Mouse (Mus musculus) c-Kit-positive CD71-positive TER-119-negative erythroid progenitor cells, embryonic 14.5 days (primary cell): ENCODE measurements around the gene Ppie.
"Not testable (repeated sequence)": the region's sequence is repeated elsewhere in the genome, so short reads cannot be mapped to it uniquely, and the experiment has no call there.

Experiments
- DNase-seq: peaks from one replicate; pipeline ENCODE4 v3.0.0-alpha.2; 2013; ENCODE audit warnings: low read depth

Ppie gene

GRCm38 (mm10) chr4:123114651-123115050, 25.1 kb downstream of the Ppie start:
- DNase-seq: not testable (repeated sequence)

- no peak for DNase-seq
Observed at GRCm38 (mm10) chr4:123112216-123112764, 27.5 kb downstream of the Ppie start.

DNA sequence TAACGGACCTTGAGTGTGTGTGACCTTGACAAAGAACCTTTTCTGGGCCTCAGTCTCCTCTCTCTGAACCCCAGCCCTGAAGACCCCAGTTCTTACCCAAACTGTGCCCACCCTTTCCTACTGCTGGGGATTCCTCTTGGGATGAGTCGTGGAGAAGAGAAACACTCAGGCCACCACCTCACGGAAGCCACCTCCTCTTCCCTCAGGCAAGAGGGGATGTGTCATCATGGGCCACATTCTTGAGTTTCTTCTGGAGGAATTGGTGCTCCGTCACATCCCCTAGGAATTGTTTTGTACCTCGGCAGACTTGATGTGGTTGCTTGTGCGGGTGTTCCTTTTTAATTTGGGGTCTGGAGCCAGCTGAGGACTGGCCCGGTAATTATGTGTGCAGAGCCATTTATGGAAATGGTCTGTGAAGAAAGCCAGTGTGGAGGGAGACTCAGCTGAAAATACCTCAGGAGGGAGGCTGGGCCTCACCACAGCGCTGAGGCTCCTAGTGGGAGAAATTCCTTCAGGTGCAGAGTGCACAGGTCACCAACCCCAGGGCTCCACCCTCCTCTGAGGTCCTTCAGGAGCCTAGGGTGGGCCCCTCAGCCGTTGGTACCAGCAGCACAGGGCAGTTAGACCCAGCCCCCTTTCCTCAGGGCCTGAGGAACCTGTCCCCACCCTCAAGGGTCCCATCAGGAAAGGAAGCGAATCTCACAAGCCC, 28.3 kb downstream of the Ppie start:
- not testable (repeated sequence) for DNase-seq

GRCm38 (mm10) chr4:123110751-123111150, 29.0 kb downstream of the Ppie start:
- no peak for DNase-seq

- DNase-seq: no peak
Observed at GRCm38 (mm10) chr4:123108056-123108455, 31.7 kb downstream of the Ppie start.

- DNase-seq: no peak
Observed at GRCm38 (mm10) chr4:123106864-123107263, 32.9 kb downstream of the Ppie start.

- DNase-seq: not testable (repeated sequence)
Observed at GRCm38 (mm10) chr4:123105929-123106328, 33.8 kb downstream of the Ppie start.

GRCm38 (mm10) chr4:123105451-123105790, 34.3 kb downstream of the Ppie start:
- DNase-seq: no peak

- DNase-seq: no peak
Observed at GRCm38 (mm10) chr4:123104651-123105450, 34.9 kb downstream of the Ppie start, which contains the start of gene Bmp8b. Bmp8b (plus strand) TSS chr4:123105165.

DNA sequence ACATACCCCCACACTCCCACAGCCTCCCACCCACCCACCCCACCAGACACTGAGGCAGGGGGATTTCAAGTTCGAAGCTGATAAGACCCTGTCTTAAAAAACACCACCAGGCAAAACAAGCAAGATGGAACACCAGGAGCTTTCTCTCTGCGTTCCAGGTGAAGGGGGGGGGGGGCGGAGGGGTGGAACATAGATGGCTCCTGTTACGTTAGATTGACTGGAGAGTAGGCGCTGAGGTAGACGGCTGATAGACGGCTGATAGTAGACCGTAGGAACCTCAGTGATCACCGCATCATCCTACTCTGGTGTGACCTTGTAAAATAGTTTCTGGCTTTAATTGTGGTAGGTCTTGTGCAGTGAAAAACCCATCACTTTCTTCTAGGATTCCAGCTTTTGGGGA, 45.9 kb downstream of the Ppie start:
- no peak for DNase-seq

DNA sequence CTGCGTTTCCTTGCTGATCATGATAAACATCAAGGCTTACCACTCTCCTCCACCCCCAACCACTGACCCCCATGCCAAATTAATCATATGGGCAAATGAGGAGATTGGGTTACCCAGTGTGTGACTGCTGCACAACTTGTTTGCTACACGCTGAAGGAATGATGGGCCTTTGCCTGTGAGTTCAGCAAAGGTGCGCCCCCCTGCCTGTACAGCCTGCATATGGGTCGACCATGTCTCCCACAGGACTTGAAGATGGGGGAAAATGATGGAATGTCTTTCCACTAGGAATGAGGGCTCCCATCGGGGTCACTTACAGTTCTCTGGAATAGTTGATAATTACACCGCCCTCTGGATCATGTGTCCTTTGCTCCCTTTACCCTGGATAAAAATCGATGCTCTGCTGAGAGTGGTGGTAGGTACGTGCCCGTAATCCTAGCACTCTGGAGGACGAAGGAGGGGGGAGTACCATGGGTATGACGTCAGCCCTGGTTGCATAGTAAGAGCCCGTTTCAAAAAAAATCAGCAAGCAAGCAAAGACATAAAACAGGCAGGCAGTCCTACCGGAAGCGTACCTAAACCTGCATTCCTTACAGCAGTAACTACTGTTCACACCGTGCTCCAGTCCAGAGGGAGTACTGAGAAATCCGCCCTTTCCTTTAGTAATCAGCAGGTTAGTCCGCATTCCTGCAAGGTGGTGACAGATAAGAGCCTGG, 46.5 kb downstream of the Ppie start:
- DNase-seq: no peak

- no peak for DNase-seq
Observed at GRCm38 (mm10) chr4:123092621-123093020, 47.1 kb downstream of the Ppie start.

GRCm38 (mm10) chr4:123086381-123086780, 53.4 kb downstream of the Ppie start:
- no peak for DNase-seq

DNA sequence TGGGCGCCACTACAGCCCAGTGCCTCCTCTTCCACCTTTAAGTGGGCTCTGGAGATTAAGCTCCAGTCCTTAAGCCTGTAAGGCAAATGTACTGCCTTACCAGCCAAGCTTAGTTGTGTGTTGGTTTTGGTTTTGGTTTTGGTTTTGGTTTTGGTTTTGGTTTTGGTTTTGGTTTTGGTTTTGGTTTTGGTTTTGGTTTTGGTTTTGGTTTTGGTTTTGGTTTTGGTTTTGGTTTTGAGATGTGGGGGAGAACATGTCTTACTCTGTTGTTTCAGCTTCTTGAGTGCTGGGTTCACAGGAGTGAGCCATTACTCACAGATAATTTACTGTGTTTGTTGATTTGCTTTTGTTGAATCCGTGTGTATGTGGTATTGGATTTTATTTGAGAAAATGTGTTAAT, 54.5 kb downstream of the Ppie start:
- no peak for DNase-seq

DNA sequence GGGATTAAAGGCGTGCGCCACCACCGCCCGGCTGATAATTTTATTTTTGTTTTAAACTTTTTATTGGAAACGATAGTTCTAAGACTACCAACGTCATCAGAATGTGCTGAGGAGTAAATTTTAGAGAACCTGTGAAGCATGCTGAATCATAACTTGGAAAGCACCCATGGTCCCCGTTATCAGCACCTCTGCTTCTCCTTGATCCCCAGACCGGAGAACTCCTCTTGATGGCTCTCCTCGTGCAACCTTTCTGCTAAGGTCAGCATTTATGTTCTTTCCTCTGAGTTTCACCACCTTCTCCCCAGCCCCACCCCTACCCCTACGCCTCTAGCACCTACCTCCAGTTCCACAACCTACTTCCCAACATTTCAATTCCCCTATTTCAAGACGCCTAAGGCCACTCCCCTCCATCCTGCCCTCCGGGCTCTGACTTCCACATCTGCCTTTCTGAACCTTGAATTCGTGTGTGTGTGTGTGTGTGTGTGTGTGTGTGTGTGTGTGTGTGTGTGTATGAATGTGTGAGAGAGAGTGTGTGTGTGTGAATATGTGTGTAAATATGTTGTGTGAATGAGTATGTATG, 56.3 kb downstream of the Ppie start:
- no peak for DNase-seq

DNA sequence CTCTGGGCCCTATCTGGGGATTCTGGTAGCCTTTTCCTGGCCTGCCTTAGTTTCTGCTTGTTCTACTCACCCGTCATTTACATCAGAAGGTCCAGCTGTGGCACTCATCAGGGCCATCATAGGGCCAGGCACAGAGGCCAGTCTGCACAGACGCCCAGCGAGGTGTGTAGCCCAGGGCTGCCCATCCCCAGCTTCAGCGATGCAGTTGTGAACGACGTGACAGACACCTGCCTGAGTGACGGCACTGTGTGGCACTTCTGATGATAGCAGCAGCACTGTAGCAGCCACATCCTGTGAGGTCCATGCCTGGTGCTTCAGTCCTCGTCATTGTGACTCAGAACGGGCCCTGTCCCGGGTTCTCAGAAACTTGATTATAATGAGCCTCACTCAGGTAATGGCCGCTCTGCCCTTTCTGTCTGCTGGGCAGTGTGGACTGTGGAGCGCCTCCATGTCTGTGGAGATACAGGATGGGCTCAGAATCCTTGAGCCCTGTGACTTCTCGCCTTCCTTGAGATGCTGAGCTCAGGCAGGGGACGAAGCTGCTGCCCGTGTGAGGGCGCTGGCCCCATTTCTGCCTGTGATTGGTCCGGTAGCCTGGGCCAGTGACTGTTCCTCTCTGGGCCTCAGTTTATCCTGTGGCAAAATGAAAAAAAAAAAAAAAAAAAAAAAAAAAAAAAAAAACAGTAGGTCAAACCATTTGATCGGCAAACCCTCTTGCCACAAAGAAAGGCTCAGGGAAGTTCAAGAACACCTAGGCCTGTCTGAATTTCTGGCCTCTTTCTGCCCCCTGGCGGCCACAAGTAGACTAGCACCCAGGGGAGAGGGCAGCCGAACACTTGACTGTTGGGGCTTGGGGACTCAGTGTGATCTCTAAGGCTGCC, 57.2 kb downstream of the Ppie start:
- peak; percentile 42 for DNase-seq

DNA sequence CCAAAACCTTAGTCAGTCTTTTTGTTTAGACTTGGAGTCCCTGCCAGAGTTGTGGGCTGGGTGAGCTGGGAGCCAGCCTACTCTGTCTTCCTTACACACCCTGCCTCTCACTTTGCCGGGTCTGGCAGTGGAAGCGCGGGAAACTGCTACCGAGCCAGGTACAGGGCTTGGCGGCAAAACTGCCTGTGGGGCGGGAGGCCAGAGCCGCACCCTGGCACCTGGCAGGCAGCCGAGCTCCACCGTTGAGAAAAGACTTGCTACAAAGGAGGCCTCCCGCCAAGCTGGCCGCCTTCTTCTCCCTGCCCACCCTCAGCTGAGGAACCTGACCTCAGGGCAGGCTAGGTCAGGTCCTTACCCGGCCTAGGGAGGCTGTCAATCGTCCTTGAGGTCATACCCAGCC, 59.0 kb downstream of the Ppie start:
- no peak for DNase-seq

- DNase-seq: peak; percentile 25
Observed at GRCm38 (mm10) chr4:123078231-123078630, 61.5 kb downstream of the Ppie start.
